Mouse (Mus musculus): Measurements from ENCODE around the gene Cd247.
A peak's percentile ranks its signal among the peaks of the same experiment; 100 is the strongest.
"Not testable (repeated sequence)": the region's sequence is repeated elsewhere in the genome, so short reads cannot be mapped to it uniquely, and the experiment has no call there.

The Cd247 gene

GRCm38 (mm10) chr1:165788511-165788910, at the start of gene Cd247:
Gene Cd247, plus strand, starts transcription at chr1:165788681.
- no peak for DNase-seq

DNA sequence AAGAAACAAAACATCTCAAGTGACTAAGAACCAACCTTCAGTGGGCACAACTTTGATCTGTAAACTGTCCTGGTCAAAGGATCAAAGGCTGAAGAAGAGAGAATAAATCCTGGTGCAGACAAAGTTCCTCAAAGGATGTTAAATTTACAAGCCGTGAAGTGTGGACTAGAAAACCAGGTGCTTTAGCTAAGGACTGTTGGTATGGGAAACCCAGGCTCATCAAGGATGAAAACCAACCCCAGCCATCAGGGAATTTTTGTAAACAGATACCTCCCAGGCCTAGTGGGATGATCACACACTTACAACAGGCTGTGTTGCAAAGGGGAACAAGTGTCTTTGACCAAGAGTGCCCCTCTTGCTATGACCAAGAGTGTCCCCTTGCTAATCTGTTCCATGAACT, 49.5 kb upstream of the Cd247 start:
- DNase-seq: no peak

GRCm38 (mm10) chr1:165741989-165742388, 46.5 kb upstream of the Cd247 start:
- DNase-seq: no peak

DNA sequence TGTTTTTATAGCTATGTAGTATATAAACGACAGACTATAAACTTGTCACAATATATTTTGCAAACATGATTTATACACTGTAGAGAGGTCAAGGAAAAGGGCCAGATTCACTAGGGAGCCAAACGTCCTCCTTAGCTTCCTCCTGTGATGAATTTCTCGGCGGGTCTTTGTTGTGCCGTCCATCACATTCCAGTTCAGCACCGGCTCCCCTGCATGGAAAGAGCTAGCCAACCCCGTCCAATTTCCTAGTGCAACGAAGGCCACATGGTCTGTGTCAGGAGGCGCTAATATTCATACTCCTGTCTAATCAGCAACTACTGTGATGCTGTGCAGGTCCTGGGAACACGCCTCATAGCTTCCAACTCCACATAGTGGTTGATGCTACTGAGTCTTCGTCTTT, 40.4 kb upstream of the Cd247 start:
- DNase-seq: no peak

DNA sequence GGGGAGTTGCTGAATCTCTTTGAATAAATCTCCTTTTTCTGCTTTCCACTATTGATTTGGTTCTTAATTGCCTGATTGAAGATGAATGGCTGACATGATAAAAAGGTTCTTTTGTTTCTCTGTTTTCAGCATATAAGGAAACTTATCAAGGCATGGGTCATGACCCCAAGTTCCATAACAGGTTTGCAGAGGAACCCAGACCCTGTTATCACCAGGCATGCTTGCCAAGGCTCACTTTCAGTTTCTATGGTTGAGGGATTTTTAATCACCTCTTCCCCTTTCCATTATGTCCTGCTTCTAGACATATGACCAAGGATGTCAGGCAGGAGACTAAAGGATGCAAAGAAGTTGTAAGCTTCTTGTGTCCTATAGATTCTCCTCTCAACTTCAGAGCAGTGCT, 37.3 kb upstream of the Cd247 start:
- DNase-seq: no peak

DNA sequence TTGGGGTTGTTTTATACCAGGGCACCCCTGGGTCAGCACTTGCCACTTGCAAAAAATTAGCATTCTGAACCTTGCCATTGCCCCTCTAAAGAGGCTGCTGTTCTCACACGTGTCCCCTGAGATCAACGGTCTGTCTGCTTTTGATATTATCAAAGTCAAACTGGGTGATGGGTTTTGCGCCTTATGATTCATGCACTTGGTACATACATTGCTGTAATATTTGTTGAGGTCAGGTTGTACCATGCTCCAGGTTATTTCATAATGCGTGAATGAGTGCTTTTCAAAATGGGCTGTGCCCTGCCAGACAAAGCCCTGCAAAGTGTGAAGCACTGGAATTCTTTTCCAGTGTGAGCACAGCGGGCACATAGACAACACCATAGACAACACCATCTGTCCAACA, 36.6 kb upstream of the Cd247 start:
- DNase-seq: no peak

DNA sequence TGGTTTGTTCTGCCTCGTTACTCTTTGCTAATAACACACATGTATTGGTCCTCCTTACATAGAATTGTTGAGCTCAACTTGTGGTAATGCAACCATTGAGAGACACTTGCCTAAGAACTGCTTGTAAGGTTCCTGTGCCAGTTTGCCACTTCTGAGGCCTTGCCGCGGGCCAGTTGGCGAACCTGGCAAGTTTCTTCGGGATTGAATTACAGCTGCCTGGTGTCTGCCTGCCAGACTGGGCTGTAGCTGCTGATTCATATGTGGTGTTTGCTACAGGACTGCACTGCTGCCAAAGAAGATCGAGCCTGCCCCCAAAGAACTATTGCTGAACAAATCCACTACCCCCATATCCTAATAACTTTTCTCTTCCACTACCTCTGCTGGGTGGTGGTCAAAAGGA, 34.3 kb upstream of the Cd247 start:
- DNase-seq: no peak

- DNase-seq: no peak
These were observed 33.3 kb upstream of the Cd247 start for GRCm38 (mm10) chr1:165755194-165755593.

- DNase-seq: no peak
These were observed 26.8 kb upstream of the Cd247 start for GRCm38 (mm10) chr1:165761522-165762305.

DNA sequence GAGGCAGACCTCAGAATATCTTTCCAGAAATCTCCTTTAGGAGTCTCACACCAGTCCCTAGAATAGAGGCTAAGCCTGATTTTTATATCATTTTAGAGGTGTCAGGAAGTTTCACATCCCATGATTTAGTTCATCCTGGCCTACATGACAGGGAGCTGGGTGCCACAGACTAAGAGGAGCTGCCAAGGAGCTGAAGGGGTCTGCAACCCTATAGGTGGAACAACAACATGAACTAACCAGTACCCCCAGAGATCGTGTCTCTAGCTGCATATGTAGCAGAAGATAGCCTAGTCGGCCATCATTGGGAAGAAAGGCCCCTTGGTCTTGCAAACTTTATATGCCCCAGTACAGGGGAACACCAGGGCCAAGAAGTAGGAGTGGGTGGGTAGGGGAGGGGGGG, 26.0 kb upstream of the Cd247 start:
- not testable (repeated sequence) for DNase-seq

GRCm38 (mm10) chr1:165762914-165763634, 25.4 kb upstream of the Cd247 start:
- no peak for DNase-seq

DNA sequence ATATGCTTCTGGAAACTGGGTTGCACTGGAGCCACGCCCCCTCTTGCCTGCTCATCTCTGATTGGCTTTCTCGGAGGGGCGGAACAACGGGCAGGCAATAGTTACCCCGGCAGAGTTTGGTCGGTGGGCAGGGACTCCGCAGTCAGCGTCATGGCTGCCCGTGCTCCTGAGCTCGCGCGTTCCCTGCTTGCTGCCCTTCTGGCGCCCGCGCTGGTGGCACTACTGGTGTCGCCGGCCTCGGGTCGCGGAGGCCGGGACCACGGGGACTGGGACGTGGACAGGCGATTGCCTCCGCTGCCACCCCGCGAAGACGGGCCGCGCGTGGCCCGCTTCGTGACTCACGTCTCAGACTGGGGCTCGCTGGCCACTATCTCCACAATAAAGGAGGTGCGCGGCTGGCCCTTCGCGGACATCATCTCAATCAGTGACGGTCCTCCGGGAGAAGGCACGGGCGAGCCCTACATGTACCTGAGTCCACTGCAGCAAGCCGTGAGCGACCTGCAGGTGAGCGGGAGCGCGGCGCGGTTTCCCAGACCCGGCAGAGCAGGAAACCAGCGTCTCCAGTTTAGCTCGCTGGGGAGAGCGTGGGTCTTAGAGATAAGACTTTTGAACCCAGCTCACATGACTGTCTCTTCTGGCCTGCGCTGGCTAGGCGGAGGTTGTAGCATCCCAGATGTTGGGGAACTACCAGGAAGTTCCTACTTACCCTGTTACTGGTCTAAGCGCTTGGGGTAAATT, 24.7 kb upstream of the Cd247 start, which contains the start of gene Creg1:
Gene Creg1, plus strand, starts transcription at position 112 of the 738 bp plus-strand sequence.
- peak; percentile 90 for DNase-seq

GRCm38 (mm10) chr1:165764571-165764970, 23.9 kb upstream of the Cd247 start:
- DNase-seq: no peak

DNA sequence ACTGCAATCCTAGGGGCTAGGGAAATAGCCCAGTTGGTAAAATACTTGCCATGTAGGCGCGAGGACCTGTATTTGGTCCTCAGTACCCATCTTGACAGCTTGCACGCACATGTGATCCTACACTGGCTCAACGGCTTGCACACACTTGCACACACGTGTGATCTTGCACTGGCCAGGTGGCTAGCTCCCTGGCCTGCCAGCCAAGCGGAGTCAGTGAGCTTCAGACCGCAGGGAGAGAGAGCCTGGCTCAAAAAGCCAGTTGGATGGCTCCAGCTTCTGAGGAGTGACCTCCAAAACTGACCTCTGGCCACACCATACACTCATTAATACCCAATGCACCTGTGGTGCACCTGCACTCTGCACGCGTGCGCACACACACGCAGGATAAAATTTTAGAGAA, 23.4 kb upstream of the Cd247 start:
- no peak for DNase-seq

GRCm38 (mm10) chr1:165765651-165766294, 22.7 kb upstream of the Cd247 start:
- no peak for DNase-seq

GRCm38 (mm10) chr1:165766295-165766890, 22.1 kb upstream of the Cd247 start:
- DNase-seq: no peak

DNA sequence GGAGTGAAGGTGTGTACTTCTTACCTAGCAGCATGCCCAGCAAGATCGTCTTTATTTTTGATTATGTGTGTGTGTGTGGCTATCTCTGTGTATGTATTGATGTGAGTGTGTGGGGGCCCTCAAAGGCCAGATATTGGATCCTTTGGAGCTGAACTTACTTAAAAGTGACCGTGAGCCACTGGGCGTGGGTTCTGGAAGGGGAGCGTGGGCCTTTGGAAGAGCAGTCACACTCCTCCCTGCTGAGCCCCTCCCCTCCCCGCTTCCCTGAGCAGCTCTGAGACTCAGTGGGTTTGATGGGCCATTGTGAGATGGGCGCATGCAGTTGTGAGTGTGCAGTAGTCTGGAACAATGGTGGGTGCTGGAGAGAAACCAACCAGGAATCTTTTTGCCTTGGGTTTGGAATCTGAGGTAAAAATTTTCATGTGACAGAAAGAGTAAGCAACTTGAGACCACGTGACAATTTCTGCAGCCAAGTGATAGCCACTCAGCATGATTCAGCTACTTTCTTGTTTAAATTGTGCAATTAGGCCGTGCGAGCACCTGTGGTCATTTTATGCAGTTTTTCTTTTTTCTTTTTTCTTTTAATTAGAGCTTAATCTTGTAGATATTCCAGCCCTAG, 19.5 kb upstream of the Cd247 start:
- no peak for DNase-seq

DNA sequence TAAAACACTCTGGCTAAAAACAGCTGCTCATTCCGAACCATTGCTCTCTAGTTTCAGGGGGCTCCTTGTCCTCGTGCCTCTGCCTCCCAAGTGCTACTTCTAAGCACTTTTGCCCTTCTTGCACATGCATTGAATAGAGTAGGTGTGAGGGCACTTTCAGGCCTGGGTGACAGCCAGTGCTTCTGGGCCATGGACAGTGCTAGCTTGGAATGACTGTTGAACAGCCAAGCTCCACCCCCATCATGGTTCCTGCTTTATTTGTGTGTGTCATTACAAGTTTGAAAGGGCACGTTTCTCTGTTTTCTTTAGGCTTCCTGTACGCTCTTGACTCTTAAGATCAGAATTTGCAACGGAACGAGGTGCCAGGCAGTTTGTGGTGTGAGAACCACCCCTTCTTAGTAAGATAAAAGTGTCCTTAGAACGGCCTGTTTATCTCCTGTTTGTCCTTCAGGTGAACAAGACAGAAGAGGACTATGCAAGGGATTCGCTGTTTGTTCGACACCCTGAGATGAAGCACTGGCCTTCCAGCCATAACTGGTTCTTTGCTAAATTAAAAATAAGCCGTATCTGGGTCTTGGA, 18.2 kb upstream of the Cd247 start:
- no peak for DNase-seq

GRCm38 (mm10) chr1:165771491-165771897, 17.0 kb upstream of the Cd247 start:
- DNase-seq: peak; percentile 49

- DNase-seq: no peak
These were observed 16.5 kb upstream of the Cd247 start for GRCm38 (mm10) chr1:165771998-165772397.

- no peak for DNase-seq
These were observed 12.8 kb upstream of the Cd247 start for GRCm38 (mm10) chr1:165775518-165776294.

All from cerebellum, adult 11 months (tissue).